Mouse (Mus musculus): Measurements from ENCODE around the gene Gm27029.
A peak's percentile ranks its signal among the peaks of the same experiment; 100 is the strongest.
"Not testable (repeated sequence)": the region's sequence is repeated elsewhere in the genome, so short reads cannot be mapped to it uniquely, and the experiment has no call there.

Gm27029 gene

DNA sequence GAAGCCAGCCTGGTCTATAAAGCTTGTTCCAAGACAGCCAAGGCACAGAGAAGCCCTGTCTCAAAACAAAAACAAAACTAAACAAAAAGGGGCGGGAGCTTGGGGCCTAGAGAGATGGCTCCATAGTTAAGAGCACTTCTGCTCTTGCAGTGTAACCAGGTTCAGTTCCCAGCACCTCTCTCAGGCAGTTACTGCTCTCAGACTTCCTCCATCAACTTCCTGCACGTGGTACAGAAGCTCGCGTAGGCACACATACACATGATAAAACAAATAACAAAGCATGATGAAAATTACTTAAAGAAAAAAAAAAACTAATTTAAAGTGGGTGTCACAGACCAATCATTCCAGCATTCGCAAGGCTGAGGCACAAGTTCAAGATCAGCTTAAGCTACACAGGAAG, 4.4 kb downstream of the Gm27029 start:
- no peak for DNase-seq (ENCODE audit: low read depth, low spot score)

DNA sequence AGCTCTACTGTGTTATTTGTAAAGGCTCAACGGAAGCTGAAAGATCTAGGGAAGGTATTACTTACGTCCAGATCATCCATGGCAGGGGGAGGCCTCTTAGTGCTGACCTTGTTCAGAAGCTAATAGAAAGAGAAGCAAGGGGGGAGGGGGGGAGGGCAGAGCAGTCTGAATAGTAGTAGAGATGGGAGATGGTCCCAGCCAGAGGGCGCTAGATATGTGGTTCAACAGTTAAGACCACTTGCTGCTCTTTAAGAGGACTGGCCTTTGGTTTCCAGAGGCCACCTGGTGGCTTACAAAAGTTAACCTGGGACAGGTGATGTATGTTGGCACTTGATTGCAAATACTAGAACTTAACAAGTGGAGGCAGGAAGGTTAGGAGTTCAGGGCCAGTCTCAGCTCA, 5.0 kb downstream of the Gm27029 start:
- DNase-seq (ENCODE audit: low read depth, low spot score), result no peak

DNA sequence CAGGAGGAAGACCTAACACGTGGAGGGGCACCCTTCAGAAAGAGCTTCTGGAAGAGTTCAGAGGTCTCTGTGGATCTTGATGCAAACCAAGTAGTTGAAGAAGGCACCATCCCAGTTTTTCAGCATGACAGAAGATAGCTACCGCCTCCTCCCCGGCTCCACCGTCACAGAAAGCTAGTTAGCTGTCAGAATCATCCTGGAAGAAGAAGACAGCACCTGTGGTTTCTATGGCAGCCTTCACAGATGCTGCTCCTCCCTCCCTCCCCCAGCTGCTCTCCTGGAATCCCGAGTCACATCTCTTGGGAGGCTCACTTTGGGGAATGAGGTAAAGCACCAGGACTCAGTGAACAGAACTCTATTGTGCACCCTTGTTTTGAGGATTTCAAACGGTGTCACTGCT, 5.6 kb downstream of the Gm27029 start:
- DNase-seq (ENCODE audit: low read depth, low spot score), result no peak

DNA sequence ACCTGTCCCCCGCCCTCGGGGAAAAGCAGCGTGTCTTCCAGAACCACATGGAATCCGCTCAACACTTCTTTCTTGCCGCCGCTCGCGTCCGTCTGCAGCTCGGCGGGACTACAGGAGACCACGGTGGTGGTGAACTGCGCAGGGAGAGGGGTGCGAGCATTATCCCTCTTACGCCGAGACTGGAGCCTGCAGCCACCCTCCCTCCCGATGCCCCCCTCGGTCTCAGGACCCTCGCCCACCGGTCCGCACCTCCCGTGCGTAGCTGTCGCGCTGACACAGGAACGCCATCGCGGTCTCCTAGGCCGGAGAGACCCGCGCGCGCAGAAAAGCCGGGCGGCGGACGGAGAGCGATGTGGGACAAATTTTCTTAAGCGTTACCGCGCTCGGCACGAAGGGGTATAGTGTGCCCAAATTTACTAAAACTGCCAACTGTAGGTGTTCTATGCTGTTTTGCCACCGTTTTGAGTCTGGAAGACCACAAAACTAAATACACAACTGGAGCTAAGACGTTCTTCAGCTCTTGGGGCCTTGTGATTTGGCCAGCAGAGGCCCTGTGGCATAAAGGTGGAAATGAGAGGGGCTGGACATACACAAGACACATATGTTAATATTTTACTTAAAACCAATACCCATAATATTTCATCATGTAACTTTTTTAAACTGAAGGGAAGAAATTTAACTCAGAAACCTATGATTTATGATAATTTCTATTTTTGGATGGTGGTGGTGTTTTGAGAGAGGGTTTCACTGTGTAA, 7.3 kb downstream of the Gm27029 start, which contains the start of gene Aarsd1:
TSS of gene Aarsd1 (minus strand) at position 515 of the 755 bp plus-strand sequence.
- peak; percentile 76 for DNase-seq (ENCODE audit: low read depth, low spot score)

DNA sequence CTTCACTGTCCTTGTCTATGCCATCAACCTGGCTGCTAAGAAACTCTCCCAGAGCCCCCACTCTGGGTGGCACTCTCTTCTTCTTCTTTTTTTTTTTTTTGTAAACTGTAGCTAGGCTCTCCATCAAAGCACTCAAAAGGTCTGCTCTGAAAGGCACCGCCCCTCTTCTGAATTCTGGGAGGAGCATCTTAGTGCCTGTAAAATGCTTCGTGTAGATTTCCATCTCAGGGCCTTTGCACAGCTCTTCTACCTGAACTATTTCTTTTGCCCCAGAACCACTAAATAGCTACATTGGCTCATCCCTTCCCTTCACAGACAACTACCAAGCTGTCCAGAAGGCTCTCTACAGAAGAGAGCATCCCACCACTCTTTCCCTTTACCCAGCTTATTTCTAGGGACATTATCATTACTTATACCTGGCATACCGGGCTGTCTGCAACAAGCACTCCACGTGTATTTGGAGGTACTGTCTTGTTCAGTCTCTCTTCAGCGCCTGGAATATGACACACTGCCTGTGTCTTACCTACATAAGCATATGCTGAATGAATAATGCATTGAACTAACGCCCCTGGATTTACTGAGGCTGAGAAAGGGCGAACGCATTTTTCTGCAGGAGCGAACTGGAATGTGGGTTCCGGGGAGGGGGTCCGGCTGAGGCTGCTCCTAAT, 8.0 kb downstream of the Gm27029 start:
- no peak for DNase-seq (ENCODE audit: low read depth, low spot score)

DNA sequence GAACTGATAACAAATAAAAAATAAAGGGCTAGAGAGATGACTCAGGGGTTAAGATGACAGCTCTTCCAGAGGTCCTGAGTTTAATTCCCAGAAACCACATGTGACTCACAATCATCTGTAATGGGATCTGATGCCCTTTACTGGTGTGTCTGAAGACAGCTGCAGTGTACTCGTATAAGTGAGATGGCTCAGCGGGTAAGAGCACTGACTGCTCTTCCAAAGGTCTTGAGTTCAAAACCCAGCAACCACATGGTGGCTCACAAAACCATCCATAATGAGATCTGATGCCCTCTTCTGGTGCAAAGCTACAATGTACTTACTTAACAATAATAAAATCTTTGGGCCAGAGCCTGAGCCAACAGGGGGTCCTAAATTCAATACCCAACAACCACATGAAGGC, 9.3 kb downstream of the Gm27029 start:
- DNase-seq (ENCODE audit: low read depth, low spot score), result no peak

DNA sequence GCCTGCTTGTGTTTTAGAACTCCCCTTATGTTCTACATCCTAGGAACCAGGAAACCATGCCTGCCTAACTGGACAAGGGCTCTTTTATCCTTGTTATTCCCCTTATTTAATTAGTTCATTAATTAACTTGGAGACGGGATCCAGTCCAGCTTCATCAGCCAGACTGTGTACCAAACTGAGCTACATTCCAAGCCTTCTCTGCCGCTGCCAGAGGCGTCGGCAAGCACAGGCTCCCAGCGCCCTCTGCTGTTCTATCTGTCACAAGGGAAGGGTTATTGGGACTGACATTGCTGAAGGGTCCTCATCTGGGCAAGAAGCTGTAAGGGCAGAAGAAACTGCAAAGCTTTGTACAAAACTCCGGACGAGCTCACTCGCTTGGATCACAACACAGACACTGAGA, 29.5 kb downstream of the Gm27029 start:
- DNase-seq (ENCODE audit: low read depth, low spot score), result peak; percentile 61

DNA sequence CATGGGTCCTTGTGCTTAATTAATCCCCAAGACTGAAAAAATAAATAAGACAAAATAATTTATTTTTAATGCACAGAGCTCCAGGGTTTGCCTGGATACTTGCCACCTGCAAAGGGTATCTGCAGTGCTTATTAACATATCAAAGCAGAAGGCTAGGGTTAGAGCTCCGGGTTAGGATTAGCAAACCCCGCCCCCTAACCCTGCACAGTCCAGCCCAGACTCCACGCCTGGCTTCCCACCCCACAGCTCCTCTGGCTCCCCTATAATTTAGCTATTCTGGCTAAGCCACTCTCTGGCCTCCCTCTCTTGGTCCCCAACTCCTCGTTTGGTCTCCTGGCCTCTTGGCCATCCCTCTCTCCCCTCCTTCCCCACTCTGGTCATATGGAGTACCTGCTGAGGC, 42.8 kb downstream of the Gm27029 start:
- DNase-seq (ENCODE audit: low read depth, low spot score), result no peak

DNA sequence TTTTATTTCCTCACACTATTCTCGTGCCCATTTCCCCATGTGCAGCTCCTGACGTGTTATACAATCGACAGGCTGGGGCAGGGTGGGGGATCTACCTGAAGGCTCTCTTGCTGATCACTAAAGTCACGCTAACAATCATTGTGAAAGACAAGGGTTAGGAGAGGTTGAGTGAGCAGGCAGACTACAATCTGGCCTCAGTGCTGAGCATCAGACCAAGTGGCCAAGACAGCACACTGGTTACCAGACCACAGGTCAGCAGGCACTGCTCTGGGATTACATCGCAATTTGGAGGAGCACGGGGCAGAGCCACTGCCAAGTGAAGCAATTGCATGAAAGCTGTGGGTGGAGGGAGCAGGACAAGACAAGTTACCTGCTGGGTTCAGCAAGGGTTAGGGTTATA, 45.7 kb downstream of the Gm27029 start:
- no peak for DNase-seq (ENCODE audit: low read depth, low spot score)

DNA sequence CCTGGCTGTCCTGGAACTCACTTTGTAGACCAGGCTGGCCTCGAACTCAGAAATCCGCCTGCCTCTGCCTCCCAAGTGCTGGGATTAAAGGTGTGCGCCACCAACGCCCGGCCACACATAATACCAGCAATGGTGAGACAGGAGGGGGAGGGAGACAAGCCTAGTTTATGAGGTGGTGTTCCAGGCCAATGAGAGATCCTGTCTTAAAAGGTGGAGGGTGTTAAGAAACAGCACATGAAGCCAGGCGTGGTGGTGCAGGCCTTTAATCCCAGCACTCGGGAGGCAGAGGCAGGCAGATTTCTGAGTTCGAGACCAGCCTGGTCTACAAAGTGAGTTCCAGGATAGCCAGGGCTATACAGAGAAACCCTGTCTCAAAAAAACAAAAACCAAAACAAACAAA, 46.4 kb downstream of the Gm27029 start:
- DNase-seq (ENCODE audit: low read depth, low spot score), result not testable (repeated sequence)

DNA sequence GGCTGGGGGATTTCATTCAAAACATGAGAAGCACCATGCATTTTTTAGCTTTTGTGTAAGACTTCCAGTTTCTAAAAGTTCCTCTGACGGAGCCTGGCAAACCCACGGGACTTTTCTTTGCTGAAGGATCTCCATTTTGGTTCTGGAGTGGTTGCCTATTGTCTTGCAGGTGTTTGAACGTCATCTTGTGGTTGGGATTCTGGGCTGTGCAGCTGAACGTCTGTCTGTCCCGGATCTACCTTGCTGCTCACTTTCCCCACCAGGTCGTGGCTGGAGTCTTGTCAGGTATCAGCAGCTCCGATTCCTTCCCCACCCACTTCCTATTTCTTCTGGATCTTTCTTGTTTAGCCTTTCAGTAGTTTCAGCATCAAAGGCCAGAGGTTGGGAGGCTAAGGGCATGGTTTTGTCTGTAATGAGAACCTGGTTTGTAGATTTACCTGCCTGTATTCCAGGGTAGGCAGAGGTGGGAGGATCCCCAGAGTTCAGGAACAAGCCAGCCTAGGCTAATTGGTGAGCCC, 50.1 kb downstream of the Gm27029 start:
- DNase-seq (ENCODE audit: low read depth, low spot score), result no peak

DNA sequence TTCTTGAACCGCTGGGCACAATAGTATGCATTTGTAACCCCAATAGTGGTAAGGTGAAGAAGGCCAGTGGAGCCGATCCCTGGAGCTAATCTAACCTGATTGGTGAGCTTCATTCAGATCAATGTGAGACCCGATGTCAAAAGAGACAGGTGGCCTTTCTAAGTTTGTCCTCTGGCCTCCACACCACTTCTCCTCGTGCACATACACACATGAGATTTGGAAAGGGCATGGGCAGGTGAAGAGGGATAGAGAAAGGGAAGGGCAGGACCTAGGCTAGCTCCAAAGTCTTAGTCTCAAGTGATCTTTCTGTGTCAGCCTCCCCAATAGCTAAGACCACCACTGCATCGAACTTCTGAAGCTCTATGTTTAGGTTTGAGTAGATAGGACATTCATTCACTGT, 54.5 kb downstream of the Gm27029 start:
- no peak for DNase-seq (ENCODE audit: low read depth, low spot score)

DNA sequence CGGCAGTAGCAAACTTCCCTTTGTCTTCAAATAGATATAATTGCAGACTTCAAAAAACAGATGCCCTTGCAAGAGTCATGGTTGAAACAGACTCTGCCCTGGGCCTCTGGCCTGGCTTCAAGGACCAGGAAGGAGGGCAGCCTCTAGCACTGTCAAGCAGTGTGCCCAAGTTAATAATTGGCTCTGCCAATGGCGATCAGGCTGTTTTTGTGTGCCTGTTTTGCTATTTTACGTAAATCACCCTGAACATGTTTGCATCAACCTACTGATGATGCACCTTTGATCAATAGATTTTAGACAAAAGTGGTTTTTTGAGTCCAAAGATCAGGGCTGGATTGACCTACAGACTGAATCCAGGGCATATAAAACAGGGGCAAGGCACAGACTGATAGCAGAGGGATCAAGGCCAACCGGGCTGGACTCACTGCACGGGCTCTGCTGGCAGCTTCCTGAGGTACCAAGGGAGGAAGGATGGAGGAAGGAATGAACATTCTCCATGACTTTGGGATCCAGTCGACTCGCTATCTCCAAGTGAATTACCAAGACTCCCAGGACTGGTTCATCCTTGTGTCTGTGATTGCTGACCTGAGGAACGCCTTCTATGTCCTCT, 57.2 kb downstream of the Gm27029 start, which contains the start of gene G6pc:
TSS of gene G6pc (plus strand) at position 236 of the 610 bp plus-strand sequence.
- DNase-seq (ENCODE audit: low read depth, low spot score), result no peak

DNA sequence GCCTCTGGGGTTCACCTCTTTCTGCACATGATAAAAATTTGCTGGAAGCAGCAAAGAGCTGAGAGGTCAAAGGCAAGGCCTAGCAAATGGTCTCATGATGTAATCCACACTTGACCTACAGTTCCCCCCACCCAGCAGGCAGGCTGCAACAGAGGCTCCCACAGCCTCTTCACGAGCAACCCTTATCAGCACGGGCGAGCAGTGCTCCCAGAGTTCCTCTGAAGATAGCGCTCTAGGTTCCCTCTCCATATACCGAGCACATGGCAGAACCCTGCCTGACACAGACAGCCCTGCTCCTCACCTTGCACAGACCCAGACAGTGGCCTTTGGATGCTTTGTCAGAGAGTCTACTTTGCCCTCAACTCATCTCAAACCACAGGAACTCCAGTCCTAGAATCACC, 60.1 kb downstream of the Gm27029 start:
- DNase-seq (ENCODE audit: low read depth, low spot score), result no peak

DNA sequence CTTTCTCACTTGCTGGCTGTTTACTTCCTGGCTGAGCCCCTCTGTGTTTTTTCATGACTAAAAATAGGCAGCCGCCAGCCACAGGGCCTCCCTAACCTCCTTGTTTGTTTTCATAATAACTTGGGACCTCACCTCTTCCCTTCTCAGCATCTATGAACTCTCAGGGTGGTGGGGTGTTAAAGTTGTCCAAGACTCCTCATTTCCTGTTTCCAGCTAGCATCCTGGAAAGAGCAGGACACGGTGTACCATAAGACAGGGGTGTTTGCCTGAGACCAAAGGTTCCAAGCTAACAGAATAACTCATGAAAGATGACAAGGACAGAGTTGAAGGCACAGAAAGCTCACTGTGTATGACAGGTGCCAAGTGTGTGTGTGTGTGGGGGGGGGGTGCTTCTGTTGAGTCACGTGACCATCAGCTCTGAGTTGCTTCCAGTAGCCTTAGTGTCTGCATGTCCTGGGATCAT, 63.9 kb downstream of the Gm27029 start:
- DNase-seq (ENCODE audit: low read depth, low spot score), result no peak

DNA sequence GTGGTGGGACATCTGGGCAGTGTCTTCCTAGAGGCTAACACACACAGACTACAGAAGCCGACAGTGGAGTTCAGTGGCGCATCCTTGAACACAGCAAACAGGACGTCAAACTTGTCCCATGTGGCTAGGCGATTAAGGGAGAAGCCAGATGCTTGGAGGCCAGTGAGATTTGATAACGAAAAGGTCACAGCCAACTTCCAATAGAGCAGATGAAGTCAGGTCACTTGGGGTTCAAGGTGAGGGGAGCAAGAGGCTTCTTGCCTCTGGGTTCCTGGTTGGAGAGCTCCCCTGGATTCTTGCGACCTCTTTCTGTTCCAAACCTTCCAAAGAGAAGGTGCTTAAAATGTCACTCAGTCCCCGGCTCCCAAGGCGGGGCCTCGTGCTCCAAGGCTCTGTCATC, 64.8 kb downstream of the Gm27029 start:
- no peak for DNase-seq (ENCODE audit: low read depth, low spot score)

DNA sequence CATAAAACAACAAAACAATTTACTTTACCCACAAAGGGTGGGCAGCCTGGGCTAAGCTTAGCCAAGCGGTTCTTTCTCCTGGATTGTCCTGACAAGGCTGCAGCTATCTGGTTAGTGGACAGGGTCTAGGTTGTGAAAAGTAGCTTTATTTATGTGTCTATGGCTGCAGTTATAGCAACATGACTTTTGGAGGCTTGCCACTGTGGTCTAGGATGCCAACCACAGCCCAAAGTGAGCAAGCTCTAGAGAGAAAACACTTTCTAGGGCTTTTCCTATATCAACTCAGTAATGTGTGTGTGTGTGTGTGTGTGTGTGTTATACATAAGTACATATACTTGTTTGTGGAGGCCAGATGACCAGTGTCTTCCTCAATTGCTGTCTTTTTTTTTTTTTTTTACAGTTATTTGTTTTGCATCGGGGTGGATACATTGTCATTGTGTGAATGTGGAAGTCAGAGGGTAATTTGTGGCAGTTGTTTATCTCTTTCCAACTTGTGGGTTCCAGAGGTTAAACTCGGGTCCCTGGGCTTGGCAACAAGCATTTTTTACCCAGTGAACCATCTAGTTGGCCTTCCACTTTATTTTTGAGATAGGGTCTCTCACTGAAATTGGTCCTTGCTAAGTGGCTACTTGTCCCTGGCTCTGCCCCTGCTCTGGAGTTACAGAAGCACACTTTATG, 67.0 kb downstream of the Gm27029 start:
- no peak for DNase-seq (ENCODE audit: low read depth, low spot score)

All from embryo, embryonic 11.5 days (tissue).